Mouse (Mus musculus): ENCODE data around the gene Add2.

DNA sequence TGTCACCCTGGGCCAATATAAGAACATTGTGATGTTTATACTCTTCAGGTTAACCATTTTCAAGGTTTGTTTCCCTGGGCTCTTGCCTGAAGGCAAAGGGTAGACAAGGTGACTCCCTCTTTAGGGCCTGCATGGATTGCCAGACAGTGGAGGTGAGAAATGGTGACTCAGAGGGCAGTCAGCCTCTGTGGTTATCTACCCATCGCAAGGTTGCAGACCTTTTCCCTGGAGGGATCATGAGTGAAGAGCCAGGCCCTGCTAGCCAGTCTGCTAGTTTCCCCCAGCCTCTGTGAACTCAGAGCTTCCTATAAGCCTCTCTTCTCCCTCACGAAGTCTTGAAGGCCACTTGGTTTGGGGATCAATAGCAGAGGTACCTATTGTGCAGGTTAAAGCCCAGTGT, 48.0 kb downstream of the Add2 start:
- no peak for TF ChIP-seq CTCF (IDR thresholded peaks at IDR 0.05; ENCODE audit: borderline replicate concordance, insufficient read depth, low read length)
- no peak for TF ChIP-seq POLR2A (IDR thresholded peaks at IDR 0.05; ENCODE audit: low read depth, low read length)

Measured in embryonic fibroblast, embryonic 13.5 days (primary cell).